Mouse (Mus musculus) embryonic fibroblast, embryonic 13.5 days (primary cell): ENCODE results near the gene Myo1d.

ENCODE experiments used
- CTCF ChIP-seq: IDR thresholded peaks from 2 replicates; pipeline ENCODE4 v1.5.1; 2011; ENCODE audit warnings: mild to moderate bottlenecking, control low read depth, low read length, moderate library complexity, borderline replicate concordance; ENCODE audit not compliant: insufficient read depth
- POLR2A ChIP-seq: IDR thresholded peaks from 2 replicates; pipeline ENCODE4 v1.6.1; 2011; ENCODE audit warnings: low read depth, mild to moderate bottlenecking, control low read depth, low read length, moderate library complexity

- no peak for TF ChIP-seq POLR2A
- no peak for TF ChIP-seq CTCF
These were observed 219.1 kb downstream of the Myo1d start for GRCm38 (mm10) chr11:80560770-80561169.
